In the genomic region with DNA sequence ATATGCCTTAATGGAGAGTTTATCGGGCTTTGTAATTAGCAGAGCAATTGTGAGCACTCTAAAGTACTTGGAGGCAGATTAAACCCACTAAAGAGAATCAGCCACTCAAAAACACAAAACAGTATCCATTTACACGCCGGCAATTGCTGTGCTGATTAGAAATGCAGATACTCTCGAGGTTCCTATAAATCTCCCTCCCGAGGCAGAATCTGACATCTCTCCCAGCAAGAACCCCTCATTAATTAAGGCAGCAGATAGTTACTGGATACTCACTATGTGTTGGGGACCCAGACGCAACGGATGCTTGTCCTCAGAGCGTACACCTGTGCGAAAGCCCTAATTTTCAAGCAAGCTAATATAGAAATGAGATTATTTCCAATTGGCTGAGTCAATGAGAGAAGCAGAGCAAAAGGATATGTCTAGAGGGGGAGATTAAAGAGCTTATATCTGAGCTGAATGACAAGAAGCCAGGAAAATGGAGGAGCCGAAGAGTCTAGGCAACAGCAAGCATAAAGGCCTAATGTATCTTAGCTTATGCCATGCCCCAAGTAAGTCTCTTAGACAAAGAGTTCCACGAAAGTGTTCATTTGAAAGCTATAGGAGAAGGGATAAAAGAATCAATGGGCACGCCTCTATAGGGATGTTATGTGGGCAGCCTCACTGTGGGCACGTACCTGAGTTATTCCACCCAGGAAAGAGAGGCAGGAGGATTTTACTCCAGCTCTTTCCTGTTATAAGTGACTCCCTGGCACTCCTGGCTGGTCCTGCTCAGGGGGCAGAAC, we compare ENCODE assay signal across 25 mouse cellular contexts.
A peak's percentile ranks its signal among the peaks of the same experiment; 100 is the strongest.
DNase-seq lines count a peak whose midpoint lies in the region; ATAC-seq and TF ChIP-seq lines count a peak whose summit lies in the region.
"Had no signal": no experiment of that assay in that cellular context is flagged by ENCODE, and none has a peak within 500 bp of the region (broad histone marks: within the 10 kb centered on the region; RNA-seq: fewer than 3 reads in every experiment).

No protein-coding gene starts in this region.

- peak overlapping the region; percentile 74 for H3K27ac ChIP-seq in hindbrain, embryonic 14.5 days
- no peak overlapping the region for H3K27ac ChIP-seq in hindbrain, embryonic 11.5 days (ENCODE audit: low read depth, low read length)
- no peak overlapping the region for H3K27ac ChIP-seq in hindbrain, postnatal 0 days
- H3K27ac ChIP-seq in neural tube, embryonic 15.5 days (replicated peaks) = peak overlapping the region; percentile 74
- H3K27ac ChIP-seq: liver, embryonic 13.5 days had no signal

- peaks cover 14% of the 10 kb centered on the region for H3K4me1 ChIP-seq in hindbrain, embryonic 14.5 days (replicated peaks; ENCODE audit: control insufficient read depth, insufficient read depth, low read length)
- no peaks in the 10 kb centered on the region for H3K4me1 ChIP-seq in hindbrain, embryonic 11.5 days (replicated peaks; ENCODE audit: control insufficient read depth, insufficient read depth, low read length)
- H3K4me1 ChIP-seq in hindbrain, postnatal 0 days (ENCODE audit: insufficient read depth, low read length) = no peaks in the 10 kb centered on the region
- peaks cover 23% of the 10 kb centered on the region for H3K4me1 ChIP-seq in neural tube, embryonic 15.5 days
- H3K4me1 ChIP-seq: liver, embryonic 13.5 days had no signal

- peak; percentile 58 for DNase-seq in hindbrain, embryonic 14.5 days (ENCODE audit: low spot score)
- DNase-seq in hindbrain, embryonic 11.5 days (ENCODE audit: low spot score) = no peak
- DNase-seq in retina, postnatal 1 day = peak; percentile 30
- DNase-seq in retina, embryonic 14.5 days (ENCODE audit: low spot score) = no peak
- DNase-seq in hindbrain, postnatal 0 days (ENCODE audit: low spot score) = peak; percentile 43
- DNase-seq in adrenal gland, postnatal 4 days (ENCODE audit: low spot score in 2 of 2) = no peak
- no peak for DNase-seq in ovary, adult 18-20 months (ENCODE audit: low spot score)
- DNase-seq: adrenal gland, adult 2 months; B cell, adult 2 months; cerebellum, adult 2 months; cerebellum, postnatal 36 days; gastrocnemius, postnatal 10 days; heart, postnatal 10 days; kidney, postnatal 4 days; layer of hippocampus, adult 9-11 months; liver, embryonic 13.5 days; lung, embryonic 14.5 days; right cerebral cortex, postnatal 25 days; spleen, adult 18-20 months had no signal

- peak; percentile 65 for ATAC-seq in hindbrain, embryonic 14.5 days (ENCODE audit: low FRiP score)
- no peak for ATAC-seq in hindbrain, embryonic 11.5 days (ENCODE audit: low FRiP score)
- 0 out of 2 replicates have a peak, but pooled peaks have one; percentile 55 for ATAC-seq in hindbrain, postnatal 0 days
- peak; percentile 77 for ATAC-seq in neural tube, embryonic 15.5 days (ENCODE audit: low FRiP score)
- ATAC-seq: intestine, postnatal 0 days; Patski had no signal

- WGBS in hindbrain, embryonic 14.5 days = 48% methylated on average over 13 of the region's 13 CpGs
- WGBS in hindbrain, embryonic 11.5 days = 75% methylated on average over 13 of the region's 13 CpGs
- WGBS in hindbrain, postnatal 0 days = 52% methylated on average over 13 of the region's 13 CpGs
- 24% methylated on average over 13 of the region's 13 CpGs for WGBS in neural tube, embryonic 15.5 days

- no peak overlapping the region for H3K4me3 ChIP-seq in hindbrain, embryonic 14.5 days (replicated peaks; ENCODE audit: low read length)
- H3K4me3 ChIP-seq in hindbrain, embryonic 11.5 days (ENCODE audit: low read depth, low read length) = no peak overlapping the region
- no peak overlapping the region for H3K4me3 ChIP-seq in hindbrain, postnatal 0 days (ENCODE audit: low read length)
- no peak overlapping the region for H3K4me3 ChIP-seq in neural tube, embryonic 15.5 days (replicated peaks)
- H3K4me3 ChIP-seq: liver, embryonic 13.5 days had no signal

- TF ChIP-seq CTCF in hindbrain, postnatal 0 days (IDR thresholded peaks at IDR 0.05; ENCODE audit: low read depth) = no peak

- H3K9ac ChIP-seq in hindbrain, embryonic 14.5 days = no peak overlapping the region
- H3K9ac ChIP-seq in hindbrain, embryonic 11.5 days (ENCODE audit: low read depth, low read length) = no peak overlapping the region
- H3K9ac ChIP-seq in hindbrain, postnatal 0 days (replicated peaks; ENCODE audit: low read length) = no peak overlapping the region
- H3K9ac ChIP-seq in neural tube, embryonic 15.5 days (replicated peaks) = no peak overlapping the region
- H3K9ac ChIP-seq: liver, embryonic 13.5 days; lung, embryonic 14.5 days had no signal

- H3K27me3 ChIP-seq in hindbrain, embryonic 14.5 days (ENCODE audit: control insufficient read depth, insufficient read depth, low read length) = no peaks in the 10 kb centered on the region
- no peaks in the 10 kb centered on the region for H3K27me3 ChIP-seq in hindbrain, embryonic 11.5 days (ENCODE audit: control insufficient read depth, insufficient read depth, low read length)
- H3K27me3 ChIP-seq in hindbrain, postnatal 0 days (ENCODE audit: insufficient read depth, low read length) = no peaks in the 10 kb centered on the region
- H3K27me3 ChIP-seq in neural tube, embryonic 15.5 days (replicated peaks) = no peaks in the 10 kb centered on the region
- H3K27me3 ChIP-seq: CH12.LX; liver, embryonic 13.5 days had no signal

- no peak overlapping the region for H3K4me2 ChIP-seq in hindbrain, embryonic 14.5 days (replicated peaks)
- no peak overlapping the region for H3K4me2 ChIP-seq in hindbrain, embryonic 11.5 days (replicated peaks; ENCODE audit: low read depth, low read length)
- no peak overlapping the region for H3K4me2 ChIP-seq in hindbrain, postnatal 0 days (ENCODE audit: low read depth, low read length)
- H3K4me2 ChIP-seq in neural tube, embryonic 15.5 days = no peak overlapping the region
- H3K4me2 ChIP-seq: heart, embryonic 11.5 days; liver, embryonic 13.5 days; lung, embryonic 14.5 days had no signal

- no peaks in the 10 kb centered on the region for H3K9me3 ChIP-seq in hindbrain, embryonic 14.5 days (ENCODE audit: control insufficient read depth, low read length)
- H3K9me3 ChIP-seq in hindbrain, embryonic 11.5 days (ENCODE audit: control insufficient read depth, low read length) = no peaks in the 10 kb centered on the region
- no peaks in the 10 kb centered on the region for H3K9me3 ChIP-seq in hindbrain, postnatal 0 days (ENCODE audit: low read length)
- no peaks in the 10 kb centered on the region for H3K9me3 ChIP-seq in neural tube, embryonic 15.5 days (replicated peaks)
- H3K9me3 ChIP-seq: liver, embryonic 13.5 days had no signal

- no peaks in the 10 kb centered on the region for H3K36me3 ChIP-seq in hindbrain, embryonic 14.5 days (replicated peaks; ENCODE audit: control insufficient read depth, insufficient read depth)
- H3K36me3 ChIP-seq in hindbrain, embryonic 11.5 days (ENCODE audit: control insufficient read depth, insufficient read depth, low read length) = no peaks in the 10 kb centered on the region
- no peaks in the 10 kb centered on the region for H3K36me3 ChIP-seq in hindbrain, postnatal 0 days (ENCODE audit: insufficient read depth, low read length)
- no peaks in the 10 kb centered on the region for H3K36me3 ChIP-seq in neural tube, embryonic 15.5 days
- H3K36me3 ChIP-seq: G1E; liver, embryonic 13.5 days had no signal

Comparison
In these comparisons a context has a peak if more than half of its experiments do, and no peak if none do; other contexts are left out.
1. DNase-seq: peak in hindbrain, embryonic 14.5 days (single experiment), retina, postnatal 1 day (single experiment) and hindbrain, postnatal 0 days (single experiment); none in hindbrain, embryonic 11.5 days (single experiment), retina, embryonic 14.5 days (single experiment), adrenal gland, postnatal 4 days (0 of 2) and ovary, adult 18-20 months (single experiment).
2. H3K27ac ChIP-seq: peak in hindbrain, embryonic 14.5 days (single experiment) and neural tube, embryonic 15.5 days (single experiment); none in hindbrain, embryonic 11.5 days (single experiment) and hindbrain, postnatal 0 days (single experiment).